Mouse (Mus musculus) thymus, adult 2 months (tissue): ENCODE data around the gene Gimap8.

Source experiments
- CTCF ChIP-seq: fragments of 200-500 bp; IDR thresholded peaks from 2 replicates; pipeline ENCODE4 v1.5.1; 2012; ENCODE audit warnings: mild to moderate bottlenecking, control low read depth, low read length, moderate library complexity, borderline replicate concordance; ENCODE audit not compliant: control insufficient read depth, poor library complexity, insufficient read depth; ENCODE audit errors: extremely low read depth
- POLR2A ChIP-seq: fragments of 200-500 bp; IDR thresholded peaks from 2 replicates; pipeline ENCODE4 v1.6.1; 2012; ENCODE audit warnings: mild to moderate bottlenecking, low read length, control low read depth, moderate library complexity; ENCODE audit not compliant: control insufficient read depth, poor library complexity, insufficient read depth; ENCODE audit errors: extremely low read depth

GRCm38 (mm10) chr6:48601271-48602079 is 45.6 kb upstream of the Gimap8 start, which contains the start of gene Zfp775:
- no peak; the same call in 1 of the 2 replicates for TF ChIP-seq CTCF
- TF ChIP-seq POLR2A, result peak; percentile 79
